Mouse (Mus musculus) embryonic facial prominence, embryonic 13.5 days (tissue): ENCODE measurements around the gene Kctd11. TPM values are rescaled to one million over a fixed set of nuclear protein-coding genes. Genes with fewer than 3 reads are reported as not detected.

Source experiments
- ATAC-seq: fragments of 200-750 bp; cut with Nextera tagmentation; 2 replicates; pipeline ENCODE4 v1.8.0; 2017; ENCODE audit warnings: low read depth; ENCODE audit not compliant: insufficient number of reproducible peaks, insufficient read depth, low FRiP score, low TSS enrichment
- H3K27ac ChIP-seq: fragments of 300-500 bp; sonication (generic); 2 replicates; pipeline ENCODE4 v1.5.1; 2015; ENCODE audit warnings: moderate library complexity, mild to moderate bottlenecking, inconsistent platforms
- H3K27me3 ChIP-seq: fragments of 300-500 bp; sonication (generic); 2 replicates; pipeline ENCODE4 v1.6.1; 2015; ENCODE audit warnings: mild to moderate bottlenecking, inconsistent platforms
- H3K36me3 ChIP-seq: fragments of 300-500 bp; sonication (generic); 2 replicates; pipeline ENCODE4 v1.6.1; 2015; ENCODE audit warnings: mild to moderate bottlenecking, inconsistent platforms
- H3K4me1 ChIP-seq: fragments of 300-500 bp; sonication (generic); 2 replicates; pipeline ENCODE4 v1.6.1; 2015; ENCODE audit warnings: inconsistent platforms
- H3K4me2 ChIP-seq: fragments of 300-500 bp; sonication (generic); 2 replicates; pipeline ENCODE4 v1.6.1; 2015; ENCODE audit warnings: moderate library complexity, mild to moderate bottlenecking, inconsistent platforms
- H3K4me3 ChIP-seq: fragments of 300-500 bp; sonication (generic); 2 replicates; pipeline ENCODE4 v1.5.1; 2015; ENCODE audit warnings: mild to moderate bottlenecking, inconsistent platforms
- H3K9ac ChIP-seq: fragments of 300-500 bp; sonication (generic); 2 replicates; pipeline ENCODE4 v1.6.1; 2015; ENCODE audit warnings: mild to moderate bottlenecking, inconsistent platforms
- H3K9me3 ChIP-seq: fragments of 300-500 bp; sonication (generic); 2 replicates; pipeline ENCODE4 v1.6.1; 2016; ENCODE audit warnings: inconsistent platforms
- WGBS: fragments of 180-500 bp; shearing (Covaris S2); methylation state at CpG from one replicate; pipeline ENCODE4 v1.1.7; 2015; ENCODE audit warnings: mixed read lengths; 5-methylcytosine and 5-hydroxymethylcytosine counted together
- polyA plus RNA-seq: library from polyadenylated mRNA; unstranded; fragments of >200 nt; fragmentation: Nextera tagmentation; extraction: Ambion mirVana; gene quantifications from 2 replicates; pipeline ENCODE4 v1.2.1, GENCODE M21; 2015

Gene Kctd11
- polyA plus RNA-seq, 1 experiment from 2014 or later: 3.8 TPM

DNA sequence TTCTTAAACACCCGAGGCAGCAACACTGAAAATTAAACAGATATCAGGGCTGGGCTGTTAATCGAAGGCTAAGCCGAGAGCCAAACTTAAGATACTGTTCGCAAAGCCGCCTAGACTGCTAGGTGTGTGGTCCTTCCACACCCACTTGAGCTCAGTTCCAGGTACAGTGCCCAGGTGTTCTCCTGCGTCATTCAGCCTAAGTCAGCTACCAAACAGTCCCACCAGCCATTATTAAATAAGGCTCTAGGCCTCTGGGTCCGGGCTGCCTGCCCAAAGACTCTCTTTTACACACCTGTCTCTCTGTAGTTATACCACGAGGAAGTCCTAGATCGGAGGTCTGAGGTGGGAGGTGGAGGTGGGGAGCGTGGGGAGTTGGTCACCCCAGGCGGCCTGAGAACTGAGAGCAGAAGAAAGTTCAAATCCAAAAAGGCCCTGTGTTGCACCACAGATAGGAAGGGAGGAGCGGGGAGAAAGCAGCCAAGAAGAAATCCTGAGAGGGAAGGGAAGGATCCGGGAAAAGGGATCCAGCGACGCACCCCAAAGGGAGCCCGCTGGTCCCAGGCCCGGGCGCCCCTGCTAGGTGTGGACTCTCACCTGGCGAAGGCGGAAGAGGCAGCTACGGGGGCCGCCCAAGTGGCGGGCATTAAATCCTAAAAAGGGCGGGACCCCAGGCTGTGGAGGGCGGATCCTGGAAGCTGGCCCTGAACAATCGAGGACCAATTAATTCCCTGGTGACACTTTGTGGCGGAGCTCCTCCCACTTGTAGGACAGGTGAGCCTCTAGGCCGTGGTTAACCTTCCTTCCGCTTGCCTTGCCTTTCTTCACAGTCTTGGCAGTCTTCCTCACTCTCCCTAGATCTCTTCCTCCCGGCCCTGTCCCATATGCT, 22.9 kb downstream of the Kctd11 start, which contains the start of gene Tnk1:
Gene Tnk1 (minus strand): TSS at position 618 of the 886 bp plus-strand sequence.
- Histone ChIP-seq H3K4me3 (peak within 1 kb of the TSS; percentile 27), H3K4me1 (peaks cover 9% of the 10 kb centered on the region), H3K27me3 (peaks cover 27% of the 10 kb centered on the region), H3K36me3 (no peaks in the 10 kb centered on the region; the same call in 1 of the 2 replicates), H3K27ac (peak within 1 kb of the TSS; percentile 73), H3K9ac (peak within 1 kb of the TSS; percentile 58; the same call in 1 of the 2 replicates), H3K4me2 (peak within 1 kb of the TSS; percentile 42), H3K9me3 (no peaks in the 10 kb centered on the region)
- no peak for ATAC-seq
- 17% methylated on average over 30 of the region's 30 CpGs for WGBS

DNA sequence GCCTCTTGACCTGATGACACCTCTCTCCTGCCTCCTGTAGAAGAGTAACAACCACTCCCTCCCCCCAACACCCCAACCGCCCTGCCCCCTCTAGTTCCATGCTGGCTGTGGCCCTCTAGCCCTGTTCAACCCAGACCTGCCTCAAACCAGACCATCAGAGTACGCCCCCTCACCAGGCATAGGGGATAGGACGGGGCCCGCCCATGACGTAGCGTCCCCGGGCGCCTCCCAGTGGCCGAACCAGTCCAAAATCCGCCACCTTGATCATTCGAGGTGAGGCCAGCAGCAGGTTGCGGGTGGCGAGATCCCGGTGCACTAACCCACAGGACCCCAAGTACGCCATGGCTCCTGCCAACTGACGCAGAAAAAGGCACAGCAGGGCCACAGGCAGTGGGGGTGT, 25.9 kb downstream of the Kctd11 start:
- no peak for ATAC-seq
- Histone ChIP-seq H3K27me3 (peaks cover 27% of the 10 kb centered on the region), H3K4me2 (peak overlapping the region; percentile 30), H3K36me3 (peaks cover 27% of the 10 kb centered on the region), H3K4me3 (no peak overlapping the region), H3K9ac (no peak overlapping the region), H3K27ac (no peak overlapping the region), H3K9me3 (no peaks in the 10 kb centered on the region), H3K4me1 (peaks cover 18% of the 10 kb centered on the region)
- 25% methylated on average over 16 of the region's 16 CpGs for WGBS

DNA sequence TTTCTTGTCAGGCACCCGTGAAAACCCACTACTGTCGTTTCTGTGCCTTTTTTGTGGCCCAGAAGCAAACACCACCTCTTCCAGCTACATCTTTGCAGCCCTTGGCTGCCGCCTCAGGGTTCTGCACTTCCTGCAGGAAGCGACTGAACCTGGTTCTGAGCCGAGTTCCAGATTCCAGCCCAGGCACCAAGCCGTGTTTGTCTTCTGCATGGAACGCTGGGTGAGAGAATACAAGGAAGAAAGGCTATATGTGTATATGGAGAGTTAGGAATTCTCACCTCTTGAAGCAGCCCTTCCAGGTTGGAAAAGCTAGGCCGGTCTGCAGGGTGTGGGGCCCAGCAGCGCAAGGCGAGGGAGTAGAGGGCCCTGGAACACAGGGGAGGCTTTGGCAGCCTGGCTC, 26.5 kb downstream of the Kctd11 start:
- no peak overlapping the region for H3K9ac ChIP-seq
- peaks cover 34% of the 10 kb centered on the region for H3K36me3 ChIP-seq
- peaks cover 22% of the 10 kb centered on the region for H3K4me1 ChIP-seq
- H3K9me3 ChIP-seq: no peaks in the 10 kb centered on the region
- no peak overlapping the region for H3K4me2 ChIP-seq
- 84% methylated on average over 10 of the region's 10 CpGs for WGBS
- H3K27me3 ChIP-seq: peaks cover 26% of the 10 kb centered on the region
- H3K27ac ChIP-seq: no peak overlapping the region
- H3K4me3 ChIP-seq: no peak overlapping the region
- no peak for ATAC-seq

DNA sequence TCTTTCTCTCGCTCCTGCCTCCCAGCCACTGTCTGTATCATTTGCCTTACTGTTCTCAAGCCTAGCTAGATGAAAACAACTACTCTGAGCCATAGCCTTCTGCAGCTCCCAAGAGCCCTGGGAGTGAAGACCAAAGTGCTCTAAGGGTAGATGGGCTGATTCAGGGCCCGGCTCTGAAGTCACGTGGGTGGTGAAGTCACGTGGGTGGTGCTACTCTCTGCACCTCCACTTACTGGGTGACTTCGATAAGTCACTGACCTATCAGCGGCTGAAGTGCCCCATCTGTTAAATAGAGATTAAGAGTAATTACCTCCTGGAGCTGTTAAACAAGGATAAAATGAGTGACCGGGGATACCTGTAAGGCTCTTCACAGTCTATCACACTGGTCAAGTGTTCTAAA, 27.2 kb downstream of the Kctd11 start:
- no peak for ATAC-seq
- H3K27ac ChIP-seq: no peak overlapping the region
- 74% methylated on average over 7 of the region's 7 CpGs for WGBS

DNA sequence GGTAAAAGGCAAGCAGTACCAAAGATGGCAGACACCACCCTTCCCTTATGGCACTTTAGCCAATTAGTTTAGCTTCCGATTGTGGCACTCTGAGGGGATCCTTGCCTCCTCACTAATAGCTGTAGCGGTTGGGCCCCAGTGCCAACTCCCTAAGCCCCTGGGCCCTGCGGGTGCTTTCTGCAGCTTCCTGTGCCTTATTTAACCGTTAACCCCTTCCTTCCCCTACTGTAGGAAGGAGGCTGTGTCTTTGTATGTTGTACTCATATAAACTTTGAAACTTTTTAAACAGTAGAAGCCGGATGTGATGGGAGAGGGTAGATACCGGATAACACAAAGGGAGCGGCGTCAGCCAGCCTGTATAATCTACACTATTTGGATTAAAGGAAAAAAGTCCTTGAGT, 30.5 kb downstream of the Kctd11 start:
- Histone ChIP-seq H3K27me3 (peaks cover 2% of the 10 kb centered on the region; the same call in 1 of the 2 replicates), H3K9me3 (no peaks in the 10 kb centered on the region), H3K4me2 (no peak overlapping the region), H3K36me3 (peaks cover 55% of the 10 kb centered on the region), H3K9ac (no peak overlapping the region), H3K4me1 (peaks cover 40% of the 10 kb centered on the region), H3K27ac (peak overlapping the region; percentile 33; the same call in 1 of the 2 replicates), H3K4me3 (no peak overlapping the region)
- no peak for ATAC-seq
- 63% methylated on average over 8 of the region's 8 CpGs for WGBS

More for the DNA sequence above, 27.2 kb downstream of the Kctd11 start:
- Histone ChIP-seq H3K9me3 (no peaks in the 10 kb centered on the region), H3K4me3 (no peak overlapping the region), H3K36me3 (peaks cover 41% of the 10 kb centered on the region), H3K27me3 (peaks cover 19% of the 10 kb centered on the region), H3K4me2 (no peak overlapping the region), H3K4me1 (peaks cover 22% of the 10 kb centered on the region), H3K9ac (no peak overlapping the region)

DNA sequence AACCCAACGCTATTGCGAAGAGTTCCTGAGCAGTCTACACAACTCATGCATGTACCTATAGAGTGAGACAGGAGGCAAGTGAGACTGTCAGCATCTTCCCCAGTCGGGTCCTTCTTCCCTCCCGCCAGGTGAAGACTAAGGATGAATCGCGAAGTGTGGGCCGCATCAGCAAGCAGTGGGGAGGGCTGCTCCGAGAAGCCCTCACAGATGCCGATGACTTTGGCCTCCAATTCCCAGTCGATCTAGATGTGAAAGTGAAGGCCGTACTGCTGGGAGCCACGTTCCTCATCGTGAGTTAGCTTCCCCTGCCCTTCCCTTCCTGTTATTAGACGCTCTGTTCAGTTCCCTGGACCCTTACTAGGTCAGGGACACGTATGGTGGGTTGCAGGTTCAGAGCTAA, 31.3 kb downstream of the Kctd11 start:
- Histone ChIP-seq H3K9ac (no peak overlapping the region), H3K36me3 (peaks cover 55% of the 10 kb centered on the region), H3K4me1 (peaks cover 41% of the 10 kb centered on the region), H3K4me2 (no peak overlapping the region), H3K4me3 (no peak overlapping the region), H3K9me3 (no peaks in the 10 kb centered on the region), H3K27ac (no peak overlapping the region), H3K27me3 (no peaks in the 10 kb centered on the region)
- ATAC-seq: no peak
- 94% methylated on average over 15 of the region's 15 CpGs for WGBS

DNA sequence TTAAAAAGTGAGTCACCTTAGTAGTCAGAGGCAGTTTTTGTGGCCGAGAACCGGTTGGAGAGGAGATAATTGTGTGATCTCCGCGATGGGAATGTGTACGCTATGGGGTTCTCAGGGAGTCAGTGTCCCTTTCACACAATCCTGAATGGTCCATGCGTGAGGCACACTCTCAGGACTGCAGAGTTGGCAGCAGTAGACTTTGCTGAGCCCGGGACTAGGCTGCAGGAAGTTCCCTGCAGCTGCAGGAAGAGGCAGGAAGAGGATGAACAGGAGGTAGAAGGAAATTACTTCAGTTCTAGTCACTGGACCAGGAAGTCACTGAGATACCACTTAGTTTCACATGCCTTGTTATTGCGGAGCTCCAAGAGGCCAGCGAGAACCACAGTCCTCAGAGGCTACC, 32.1 kb downstream of the Kctd11 start:
- Histone ChIP-seq H3K4me1 (peaks cover 41% of the 10 kb centered on the region), H3K27me3 (no peaks in the 10 kb centered on the region), H3K4me2 (no peak overlapping the region), H3K9me3 (no peaks in the 10 kb centered on the region), H3K9ac (no peak overlapping the region), H3K36me3 (peaks cover 55% of the 10 kb centered on the region), H3K27ac (0 out of 2 replicates have a peak overlapping the region, but pooled peaks have one; percentile 1), H3K4me3 (no peak overlapping the region)
- 88% methylated on average over 9 of the region's 9 CpGs for WGBS
- no peak for ATAC-seq

DNA sequence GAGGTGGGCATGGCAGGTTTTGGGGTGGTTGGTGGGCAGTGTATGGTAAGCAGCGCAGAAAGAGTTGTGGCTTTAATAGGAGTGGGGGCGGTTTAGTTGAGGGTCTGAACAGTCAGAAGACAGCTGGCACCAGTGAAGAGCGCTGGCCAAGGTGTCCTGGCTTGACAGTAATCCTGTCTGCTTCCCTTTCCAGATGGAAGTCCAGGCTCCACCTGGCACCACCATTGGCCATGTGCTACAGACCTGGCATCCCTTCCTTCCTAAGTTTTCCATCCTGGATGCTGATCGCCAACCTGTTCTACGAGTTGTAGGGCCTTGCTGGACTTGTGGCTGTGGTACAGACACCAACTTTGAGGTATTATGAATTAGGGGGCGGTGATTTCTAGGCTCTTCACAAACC, 33.2 kb downstream of the Kctd11 start:
- peaks cover 36% of the 10 kb centered on the region for H3K4me1 ChIP-seq
- ATAC-seq: no peak
- H3K9me3 ChIP-seq: no peaks in the 10 kb centered on the region
- H3K27ac ChIP-seq: peak overlapping the region; percentile 96; the same call in 1 of the 2 replicates
- 94% methylated on average over 6 of the region's 6 CpGs for WGBS
- peak overlapping the region; percentile 76 for H3K4me3 ChIP-seq
- peaks cover 54% of the 10 kb centered on the region for H3K36me3 ChIP-seq
- peak overlapping the region; percentile 90; the same call in 1 of the 2 replicates for H3K9ac ChIP-seq
- no peaks in the 10 kb centered on the region for H3K27me3 ChIP-seq
- peak overlapping the region; percentile 94 for H3K4me2 ChIP-seq

DNA sequence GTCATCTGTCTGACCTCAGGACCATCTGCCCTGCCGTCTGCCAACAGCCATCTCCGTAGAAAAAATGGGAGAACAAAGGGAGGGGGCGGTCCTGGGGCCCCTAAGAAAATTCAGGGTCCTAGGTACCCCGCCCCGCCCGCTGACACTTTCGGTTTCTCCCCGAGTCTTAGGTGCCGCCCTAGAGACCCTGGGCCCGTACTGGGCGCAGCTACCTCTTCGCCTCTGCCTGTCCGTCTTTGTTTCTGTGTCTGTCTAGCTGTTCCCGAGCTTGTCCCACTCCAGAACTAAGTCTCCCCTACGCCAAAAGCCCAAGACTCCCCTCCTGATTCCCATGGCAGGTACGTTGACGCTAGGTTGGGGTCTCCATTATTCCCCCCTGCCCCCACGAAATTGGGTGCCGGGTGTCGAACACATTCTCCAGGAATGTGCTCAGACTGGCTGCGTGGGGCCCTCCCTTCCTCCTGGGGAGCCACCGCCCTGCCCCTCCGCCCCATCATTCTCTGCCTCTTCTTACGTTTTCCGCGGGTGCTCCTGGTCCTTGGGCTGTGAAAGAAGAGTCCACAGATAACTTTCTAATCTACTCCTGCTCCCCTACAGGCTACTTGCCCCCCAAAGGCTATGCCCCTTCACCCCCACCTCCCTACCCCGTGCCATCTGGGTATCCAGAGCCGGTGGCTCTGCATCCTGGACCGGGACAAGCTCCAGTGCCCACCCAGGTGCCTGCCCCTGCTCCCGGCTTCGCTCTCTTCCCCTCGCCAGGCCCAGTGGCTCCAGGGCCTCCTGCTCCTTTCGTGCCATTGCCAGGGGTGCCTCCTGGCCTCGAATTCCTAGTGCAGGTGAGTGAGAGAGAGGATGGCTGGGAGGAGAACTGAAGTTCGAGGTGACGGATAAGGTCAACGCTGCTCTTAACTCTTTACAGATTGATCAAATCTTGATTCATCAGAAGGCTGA, 34.2 kb downstream of the Kctd11 start:
- ATAC-seq: peak; percentile 33; the same call in 1 of the 2 replicates
- Histone ChIP-seq H3K9me3 (no peaks in the 10 kb centered on the region), H3K36me3 (peaks cover 44% of the 10 kb centered on the region), H3K9ac (peak overlapping the region; percentile 90), H3K27ac (peak overlapping the region; percentile 96), H3K27me3 (no peaks in the 10 kb centered on the region), H3K4me3 (peak overlapping the region; percentile 76), H3K4me2 (peak overlapping the region; percentile 94), H3K4me1 (peaks cover 35% of the 10 kb centered on the region)
- 8% methylated on average over 37 of the region's 37 CpGs for WGBS

DNA sequence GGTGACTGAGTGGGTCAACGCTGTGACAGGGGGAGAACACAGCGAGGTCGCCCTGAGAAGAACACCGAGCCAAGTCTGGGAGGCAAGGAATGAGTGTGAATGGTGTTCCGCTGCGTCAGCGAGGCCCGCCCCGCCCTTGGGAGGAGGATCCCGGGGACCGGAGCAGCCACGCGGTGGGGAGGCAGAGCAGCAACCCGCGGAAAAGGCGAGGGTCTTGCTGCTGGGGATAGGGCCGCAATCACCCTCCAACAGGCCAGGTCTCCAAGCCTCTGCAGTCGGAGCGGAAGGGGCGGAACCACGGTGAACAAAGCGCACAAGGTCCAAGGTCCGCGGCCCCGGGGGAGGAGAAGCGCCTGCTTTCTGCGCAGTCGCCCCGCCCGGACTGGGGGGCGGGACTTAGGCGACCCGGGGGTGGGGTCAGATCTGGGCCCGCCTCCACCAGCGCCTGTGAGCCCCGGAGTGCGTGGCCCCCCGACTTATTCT, 35.0 kb downstream of the Kctd11 start, which contains the start of gene Plscr3:
Gene Plscr3 (plus strand): TSS at position 179 of the 483 bp plus-strand sequence.
- peak within 1 kb of the TSS; percentile 90 for H3K9ac ChIP-seq
- peaks cover 37% of the 10 kb centered on the region for H3K36me3 ChIP-seq
- peak within 1 kb of the TSS; percentile 94 for H3K4me2 ChIP-seq
- H3K4me1 ChIP-seq: peaks cover 35% of the 10 kb centered on the region
- H3K4me3 ChIP-seq: peak within 1 kb of the TSS; percentile 76
- H3K27me3 ChIP-seq: no peaks in the 10 kb centered on the region
- WGBS: under 1% methylated on average over 29 of the region's 38 CpGs
- peak; percentile 88 for ATAC-seq
- no peaks in the 10 kb centered on the region for H3K9me3 ChIP-seq
- H3K27ac ChIP-seq: peak within 1 kb of the TSS; percentile 96

DNA sequence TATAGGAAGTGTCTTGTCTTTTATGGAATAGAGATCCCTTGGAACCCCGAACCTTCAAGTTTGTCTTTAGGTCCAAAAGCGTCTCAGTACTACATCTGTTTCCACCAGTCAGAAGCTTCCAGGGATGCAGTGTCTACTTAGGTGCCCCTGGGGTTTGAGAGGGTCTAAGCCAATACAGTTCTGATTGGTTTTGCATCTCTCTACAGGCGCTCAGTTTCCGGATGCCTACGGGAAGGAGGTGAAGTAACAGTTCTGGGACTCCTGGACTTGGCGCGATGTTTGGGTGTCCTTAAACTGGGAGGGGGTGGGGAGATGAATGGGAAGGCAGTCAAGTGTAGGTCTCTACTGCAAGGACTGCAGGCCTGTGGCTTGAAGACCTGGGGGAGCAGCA, 42.5 kb downstream of the Kctd11 start:
- H3K36me3 ChIP-seq: peaks cover 3% of the 10 kb centered on the region; the same call in 1 of the 2 replicates
- ATAC-seq: no peak
- no peaks in the 10 kb centered on the region for H3K9me3 ChIP-seq
- H3K27me3 ChIP-seq: no peaks in the 10 kb centered on the region
- WGBS: 2% methylated on average over 7 of the region's 7 CpGs
- H3K9ac ChIP-seq: peak overlapping the region; percentile 82
- H3K4me3 ChIP-seq: peak overlapping the region; percentile 80
- H3K4me2 ChIP-seq: peak overlapping the region; percentile 92
- H3K27ac ChIP-seq: peak overlapping the region; percentile 95
- H3K4me1 ChIP-seq: peaks cover 40% of the 10 kb centered on the region
